Mouse (Mus musculus): ENCODE data around the gene Slc2a5. TPM values are rescaled to one million over a fixed set of nuclear protein-coding genes. Genes with fewer than 3 reads are reported as not detected.
A peak's percentile ranks its signal among the peaks of the same experiment; 100 is the strongest.

Gene Slc2a5
- polyA plus RNA-seq, 1 experiment from 2014 or later, result 1.3 TPM

DNA sequence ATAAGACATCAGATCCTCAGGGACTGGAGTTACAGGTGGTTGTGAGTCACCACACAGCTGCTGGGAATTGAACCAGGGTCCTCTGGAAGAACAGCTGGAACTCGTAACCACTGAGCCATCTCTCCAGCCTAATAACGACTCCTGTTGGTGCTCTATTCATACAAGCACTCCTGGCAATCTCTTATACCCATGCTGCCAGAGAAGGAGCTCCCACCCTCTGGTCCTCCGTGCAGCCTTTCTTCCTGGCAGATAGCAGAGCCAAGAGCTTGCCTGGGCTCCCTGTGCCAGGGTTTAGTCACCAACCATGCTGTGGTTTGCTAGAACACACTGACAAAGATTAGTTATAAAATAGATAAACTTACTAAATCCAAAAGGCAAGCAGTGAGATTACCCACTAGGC, 9.4 kb upstream of the Slc2a5 start:
- no peaks in the 10 kb centered on the region for H3K9me3 ChIP-seq
- H3K4me3 ChIP-seq (replicated peaks), result no peak overlapping the region
- no peaks in the 10 kb centered on the region for H3K27me3 ChIP-seq
- no peak overlapping the region for H3K9ac ChIP-seq
- no peak overlapping the region for H3K27ac ChIP-seq
- H3K36me3 ChIP-seq (replicated peaks), result no peaks in the 10 kb centered on the region
- H3K4me1 ChIP-seq, result peaks cover 5% of the 10 kb centered on the region; the same call in 1 of the 2 replicates
- H3K4me2 ChIP-seq, result no peak overlapping the region
- ATAC-seq (ENCODE audit: low FRiP score), result no peak
- 71% methylated on average over 3 of the region's 3 CpGs for WGBS

DNA sequence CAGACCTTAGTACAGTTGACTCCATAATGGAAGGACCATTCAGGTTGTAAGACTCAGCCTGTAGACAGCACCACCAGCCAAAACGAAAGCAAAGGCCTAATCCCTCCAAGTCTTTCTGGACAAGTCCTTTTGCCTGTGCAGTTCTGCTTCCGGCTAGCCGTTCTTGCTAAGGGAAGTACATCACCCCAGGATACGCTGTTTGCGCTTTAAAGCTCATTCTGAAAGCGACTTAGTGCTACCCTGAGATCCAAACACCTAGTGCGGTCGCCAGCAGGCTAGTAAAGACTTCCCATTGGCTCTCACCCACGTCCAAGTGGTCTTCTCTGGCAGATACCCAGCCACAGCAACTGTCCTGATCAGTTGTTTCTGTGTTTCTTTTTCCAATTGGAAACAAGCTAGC, 8.7 kb upstream of the Slc2a5 start:
- H3K36me3 ChIP-seq (replicated peaks), result no peaks in the 10 kb centered on the region
- H3K4me2 ChIP-seq, result no peak overlapping the region
- ATAC-seq (ENCODE audit: low FRiP score), result no peak
- no peaks in the 10 kb centered on the region for H3K9me3 ChIP-seq
- no peak overlapping the region for H3K9ac ChIP-seq
- no peak overlapping the region for H3K4me3 ChIP-seq (replicated peaks)
- peaks cover 5% of the 10 kb centered on the region; the same call in 1 of the 2 replicates for H3K4me1 ChIP-seq
- H3K27me3 ChIP-seq, result no peaks in the 10 kb centered on the region
- 71% methylated on average over 9 of the region's 9 CpGs for WGBS
- no peak overlapping the region for H3K27ac ChIP-seq

DNA sequence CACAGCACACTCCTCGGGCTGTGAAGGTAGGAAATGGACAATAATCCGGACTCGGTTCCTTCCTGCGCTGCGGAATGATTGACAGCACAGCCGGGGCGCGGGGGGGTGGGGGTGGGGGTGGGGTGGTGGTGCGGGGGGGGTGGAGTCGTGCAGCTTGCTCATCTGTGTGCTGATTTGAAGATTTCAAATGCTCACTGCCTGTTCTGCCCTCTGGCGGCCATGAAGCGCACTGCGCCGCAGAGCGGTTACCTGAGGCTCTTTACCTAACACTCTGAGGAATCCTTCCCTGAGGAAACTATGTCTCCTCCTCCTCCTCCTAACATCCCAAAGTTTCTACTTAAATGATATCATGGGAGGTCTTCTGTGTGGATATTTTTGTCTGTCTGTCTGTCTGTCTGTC, 6.2 kb upstream of the Slc2a5 start:
- Histone ChIP-seq H3K9me3 (no peaks in the 10 kb centered on the region), H3K4me1 (peaks cover 5% of the 10 kb centered on the region; the same call in 1 of the 2 replicates), H3K36me3 (replicated peaks) (no peaks in the 10 kb centered on the region), H3K4me3 (replicated peaks) (no peak overlapping the region; the same call in 1 of the 2 replicates), H3K27me3 (no peaks in the 10 kb centered on the region), H3K27ac (no peak overlapping the region), H3K4me2 (peak overlapping the region; percentile 44), H3K9ac (no peak overlapping the region)
- WGBS, result 6% methylated on average over 15 of the region's 15 CpGs
- peak; percentile 39; the same call in 1 of the 2 replicates for ATAC-seq (ENCODE audit: low FRiP score)

DNA sequence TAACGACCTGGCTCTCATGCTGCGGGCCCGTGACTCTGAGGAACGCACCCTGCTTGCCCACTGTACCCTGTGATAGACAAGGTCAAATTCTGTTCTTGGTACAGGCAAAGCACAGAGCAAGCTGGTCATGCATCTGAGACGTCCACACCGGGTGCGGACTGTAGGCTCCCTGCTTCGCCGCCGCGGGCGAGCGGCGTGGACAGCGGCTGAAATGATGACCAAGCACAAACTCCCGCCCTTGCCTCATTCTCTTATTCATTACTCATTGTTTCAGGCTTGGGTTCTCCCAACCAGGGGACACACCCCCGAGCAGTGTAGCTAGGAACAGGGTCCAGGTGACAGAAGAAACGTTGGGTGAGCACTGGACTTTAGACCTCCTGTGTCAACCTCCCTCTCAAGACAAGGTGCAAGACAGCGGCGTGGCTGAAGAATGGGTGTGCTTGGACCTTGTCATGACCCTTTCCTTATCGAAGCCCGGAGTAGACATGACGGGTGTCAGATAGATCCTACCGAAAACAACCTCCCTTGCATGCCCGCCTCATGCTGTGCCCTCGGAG, 4.5 kb upstream of the Slc2a5 start:
- H3K27me3 ChIP-seq, result no peaks in the 10 kb centered on the region
- no peak overlapping the region for H3K27ac ChIP-seq
- no peak overlapping the region for H3K4me2 ChIP-seq
- no peaks in the 10 kb centered on the region for H3K9me3 ChIP-seq
- H3K36me3 ChIP-seq (replicated peaks), result no peaks in the 10 kb centered on the region
- H3K4me3 ChIP-seq (replicated peaks), result no peak overlapping the region
- ATAC-seq (ENCODE audit: low FRiP score), result no peak
- H3K4me1 ChIP-seq, result peaks cover 12% of the 10 kb centered on the region
- no peak overlapping the region for H3K9ac ChIP-seq
- 93% methylated on average over 26 of the region's 26 CpGs for WGBS

DNA sequence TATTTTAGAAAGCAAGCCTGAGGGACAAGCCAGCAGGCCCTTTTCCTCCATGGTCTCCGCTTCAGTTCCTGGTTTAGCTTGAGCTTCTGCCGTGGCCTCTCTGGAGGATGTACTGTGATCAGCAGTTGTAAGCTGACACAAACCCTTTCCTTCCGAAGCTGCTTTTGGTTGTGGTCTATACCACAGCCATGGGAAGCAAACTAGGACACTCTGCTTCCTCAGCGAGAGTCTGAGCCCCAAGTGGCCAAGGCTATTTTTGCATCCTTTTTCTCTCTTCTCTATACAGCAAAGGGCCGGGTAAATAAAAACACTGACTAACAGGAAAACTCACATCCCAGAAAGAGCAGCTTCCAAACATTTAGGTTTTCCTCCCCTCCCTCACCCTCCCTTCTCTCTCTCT, 1.8 kb upstream of the Slc2a5 start:
- no peak overlapping the region for H3K4me2 ChIP-seq
- no peak overlapping the region for H3K4me3 ChIP-seq (replicated peaks)
- H3K36me3 ChIP-seq (replicated peaks), result no peaks in the 10 kb centered on the region
- WGBS, result 52% methylated on average over 5 of the region's 5 CpGs
- H3K27me3 ChIP-seq, result no peaks in the 10 kb centered on the region
- no peak overlapping the region for H3K9ac ChIP-seq
- no peak overlapping the region for H3K27ac ChIP-seq
- H3K4me1 ChIP-seq, result peaks cover 17% of the 10 kb centered on the region
- no peak for ATAC-seq (ENCODE audit: low FRiP score)
- no peaks in the 10 kb centered on the region for H3K9me3 ChIP-seq

DNA sequence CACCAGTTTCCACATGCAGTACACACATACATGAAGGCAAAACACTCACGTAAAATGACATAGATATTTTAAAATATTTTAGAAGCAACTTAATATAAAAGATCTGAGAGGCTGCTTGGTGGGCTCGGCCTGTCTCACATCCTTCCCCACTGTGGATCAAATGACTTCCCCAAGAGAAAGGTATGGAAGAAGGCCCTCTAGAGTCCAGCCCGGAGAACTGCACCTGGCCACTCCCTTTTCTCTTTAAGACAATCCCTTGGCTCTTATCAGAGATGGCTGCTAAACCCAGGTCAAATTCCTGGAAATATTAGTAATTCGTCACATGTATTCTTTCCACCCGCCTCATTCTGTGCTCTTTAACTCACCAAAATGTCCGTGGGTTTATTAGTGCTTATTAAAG, 920 bp upstream of the Slc2a5 start:
- Histone ChIP-seq H3K27me3 (no peaks in the 10 kb centered on the region), H3K4me2 (no peak overlapping the region), H3K27ac (no peak overlapping the region), H3K9ac (no peak overlapping the region), H3K36me3 (replicated peaks) (no peaks in the 10 kb centered on the region), H3K4me3 (replicated peaks) (no peak overlapping the region), H3K9me3 (no peaks in the 10 kb centered on the region), H3K4me1 (peaks cover 12% of the 10 kb centered on the region)
- no peak for ATAC-seq (ENCODE audit: low FRiP score)
- WGBS, result 62% methylated on average over 6 of the region's 6 CpGs

DNA sequence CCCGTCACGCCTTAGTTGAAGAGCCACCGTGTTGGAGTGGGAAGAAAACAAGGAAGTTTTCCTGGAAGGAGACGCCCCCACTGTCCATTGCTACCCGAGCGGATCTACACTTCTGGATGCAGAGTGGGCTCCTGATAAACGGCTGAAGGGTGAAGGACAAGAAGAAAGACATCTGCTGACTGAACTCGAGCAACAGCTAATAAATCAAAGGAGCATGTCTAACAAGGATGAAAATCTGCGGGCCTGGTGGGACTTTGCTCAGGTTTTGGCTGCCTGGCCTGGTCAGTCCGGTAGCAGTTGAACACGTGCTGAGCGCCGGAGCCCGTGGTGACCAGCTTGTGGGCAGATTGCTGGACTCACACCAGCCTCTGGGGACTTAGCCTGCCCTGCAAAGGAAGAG, 557 bp downstream of the Slc2a5 start:
- Histone ChIP-seq H3K4me1 (peaks cover 12% of the 10 kb centered on the region), H3K9ac (no peak overlapping the region), H3K9me3 (no peaks in the 10 kb centered on the region), H3K27ac (no peak overlapping the region), H3K27me3 (no peaks in the 10 kb centered on the region), H3K4me3 (replicated peaks) (0 out of 2 replicates have a peak overlapping the region, but pooled peaks have one; percentile 14), H3K36me3 (replicated peaks) (no peaks in the 10 kb centered on the region), H3K4me2 (peak overlapping the region; percentile 45)
- WGBS, result 71% methylated on average over 14 of the region's 14 CpGs
- ATAC-seq (ENCODE audit: low FRiP score), result no peak

DNA sequence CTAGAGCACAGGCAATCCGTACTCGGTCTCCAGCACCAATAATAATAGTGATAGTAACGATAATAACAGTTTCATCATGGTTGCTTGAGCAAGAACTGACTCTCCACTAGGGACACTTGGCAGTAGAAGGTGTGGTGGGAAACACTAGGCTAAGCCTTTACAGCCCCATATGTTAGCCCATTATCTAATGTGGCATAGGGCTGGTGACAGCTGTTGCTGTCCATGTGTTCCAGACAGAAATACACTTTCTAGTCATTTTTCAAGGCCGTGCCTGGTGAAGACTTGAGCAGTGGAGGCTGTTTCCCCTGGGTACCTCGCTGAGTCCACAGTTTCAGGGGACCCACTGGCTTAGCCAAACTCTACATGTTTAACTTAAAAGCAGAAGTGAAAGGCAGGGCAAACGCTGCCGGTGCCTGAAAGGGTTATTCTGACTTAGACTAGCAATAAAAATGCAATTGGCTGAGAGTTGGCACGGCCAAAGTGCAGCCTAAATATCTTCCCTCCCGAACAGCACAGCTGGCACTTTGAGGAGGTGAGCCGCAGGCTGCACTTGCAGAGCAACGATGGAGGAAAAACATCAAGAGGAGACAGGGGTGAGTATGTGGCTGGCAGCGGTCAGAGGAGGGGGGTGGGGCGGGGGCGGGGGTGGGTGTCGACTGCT, 1.2 kb downstream of the Slc2a5 start:
- ATAC-seq (ENCODE audit: low FRiP score), result no peak
- H3K27ac ChIP-seq, result no peak overlapping the region
- 65% methylated on average over 15 of the region's 15 CpGs for WGBS

DNA sequence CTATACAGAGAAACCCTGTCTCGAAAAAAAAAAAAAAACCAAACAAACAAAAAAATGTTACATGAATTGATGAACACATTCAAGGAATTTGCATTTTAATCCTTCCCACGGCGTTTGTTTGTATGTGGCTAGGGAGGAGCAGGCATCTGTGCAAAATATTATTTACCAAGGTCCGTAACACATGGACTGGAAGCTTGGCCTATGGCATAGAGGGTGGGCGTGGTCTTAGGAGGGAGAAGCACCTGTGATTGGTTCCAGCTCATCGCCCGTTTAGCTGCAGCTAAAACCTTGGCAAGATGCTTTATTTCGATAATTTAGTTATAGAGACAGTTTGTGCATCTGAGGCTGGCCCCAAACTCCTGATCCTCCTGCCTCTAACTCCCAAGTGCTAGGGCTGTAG, 2.3 kb downstream of the Slc2a5 start:
- Histone ChIP-seq H3K9me3 (no peaks in the 10 kb centered on the region), H3K27me3 (no peaks in the 10 kb centered on the region), H3K27ac (no peak overlapping the region), H3K4me3 (replicated peaks) (no peak overlapping the region), H3K4me2 (no peak overlapping the region), H3K4me1 (peaks cover 12% of the 10 kb centered on the region), H3K9ac (no peak overlapping the region), H3K36me3 (replicated peaks) (no peaks in the 10 kb centered on the region)
- no peak for ATAC-seq (ENCODE audit: low FRiP score)
- WGBS, result 81% methylated on average over 8 of the region's 8 CpGs

More for the DNA sequence above, 1.2 kb downstream of the Slc2a5 start:
- Histone ChIP-seq H3K4me1 (peaks cover 12% of the 10 kb centered on the region), H3K9me3 (no peaks in the 10 kb centered on the region), H3K9ac (no peak overlapping the region), H3K4me3 (replicated peaks) (no peak overlapping the region), H3K36me3 (replicated peaks) (no peaks in the 10 kb centered on the region), H3K4me2 (no peak overlapping the region), H3K27me3 (no peaks in the 10 kb centered on the region)

DNA sequence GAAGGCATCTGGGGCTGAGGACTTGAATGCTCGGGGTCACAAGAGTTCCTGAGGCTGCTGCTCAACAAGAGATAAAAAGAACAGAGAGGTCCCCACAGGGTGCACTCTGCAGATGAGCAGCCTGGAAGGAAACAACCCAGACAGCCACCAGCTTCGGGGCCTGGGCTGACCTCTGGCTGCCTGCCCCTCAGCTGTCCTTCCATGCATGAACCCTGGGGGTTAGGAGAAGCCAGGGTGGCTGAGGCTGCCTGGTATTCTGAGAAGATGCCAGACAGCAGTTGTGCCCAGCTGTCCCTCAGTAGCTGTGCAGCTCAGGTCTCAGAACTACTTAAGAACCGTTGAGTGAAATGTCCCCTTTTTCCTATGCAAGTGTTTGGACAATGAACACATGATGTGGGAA, 3.4 kb downstream of the Slc2a5 start:
- peaks cover 12% of the 10 kb centered on the region for H3K4me1 ChIP-seq
- H3K4me2 ChIP-seq, result no peak overlapping the region
- H3K4me3 ChIP-seq (replicated peaks), result no peak overlapping the region
- H3K27me3 ChIP-seq, result no peaks in the 10 kb centered on the region
- H3K9me3 ChIP-seq, result no peaks in the 10 kb centered on the region
- no peaks in the 10 kb centered on the region for H3K36me3 ChIP-seq (replicated peaks)
- 75% methylated on average over 3 of the region's 3 CpGs for WGBS
- no peak overlapping the region for H3K27ac ChIP-seq
- no peak overlapping the region for H3K9ac ChIP-seq
- no peak for ATAC-seq (ENCODE audit: low FRiP score)

DNA sequence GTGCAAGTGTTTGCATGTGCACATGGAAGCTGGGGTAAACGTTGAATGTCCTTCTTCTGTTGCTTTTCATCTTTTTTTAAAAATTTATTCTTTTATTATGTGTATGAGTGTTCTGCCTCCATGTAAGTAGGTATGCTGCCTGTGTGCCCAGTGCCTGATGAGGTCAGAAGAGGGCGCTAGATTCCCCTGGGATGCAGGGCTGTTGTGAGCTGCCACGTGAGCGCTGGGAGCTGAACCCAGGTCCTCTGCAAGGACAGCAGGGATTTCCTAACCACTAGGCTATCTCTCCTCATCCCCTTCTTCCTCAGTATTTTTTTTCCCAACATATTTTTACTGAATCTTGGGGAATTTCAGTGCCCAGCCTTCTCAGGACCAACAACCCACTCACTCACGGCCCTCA, 7.3 kb downstream of the Slc2a5 start:
- H3K27ac ChIP-seq, result no peak overlapping the region
- no peak overlapping the region for H3K4me3 ChIP-seq (replicated peaks)
- no peak for ATAC-seq (ENCODE audit: low FRiP score)
- H3K36me3 ChIP-seq (replicated peaks), result no peaks in the 10 kb centered on the region
- no peak overlapping the region for H3K4me2 ChIP-seq
- peaks cover 4% of the 10 kb centered on the region for H3K4me1 ChIP-seq
- H3K9me3 ChIP-seq, result no peaks in the 10 kb centered on the region
- H3K27me3 ChIP-seq, result no peaks in the 10 kb centered on the region
- 94% methylated on average over 5 of the region's 5 CpGs for WGBS
- H3K9ac ChIP-seq, result no peak overlapping the region

DNA sequence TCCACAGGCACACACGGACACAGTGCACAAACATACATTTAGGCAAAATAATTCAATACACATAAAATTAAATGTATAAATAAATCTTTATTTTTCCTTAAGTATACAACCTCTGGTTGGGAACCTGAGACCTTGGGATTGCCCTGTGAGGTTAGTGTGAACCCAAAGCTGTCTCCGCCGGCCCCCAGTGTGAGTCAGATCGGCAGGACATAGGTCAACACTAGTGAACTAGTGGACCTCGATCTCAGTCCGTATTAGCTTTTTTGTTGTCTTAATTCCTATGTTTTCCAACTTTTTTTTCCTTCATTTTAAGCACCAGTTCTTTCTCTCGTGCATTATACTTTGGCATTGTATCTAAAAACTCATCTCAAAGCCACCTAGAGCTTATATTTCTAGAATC, 8.8 kb downstream of the Slc2a5 start:
- Histone ChIP-seq H3K9me3 (no peaks in the 10 kb centered on the region), H3K4me2 (no peak overlapping the region), H3K4me1 (peaks cover 10% of the 10 kb centered on the region), H3K27ac (no peak overlapping the region), H3K4me3 (replicated peaks) (no peak overlapping the region), H3K9ac (no peak overlapping the region), H3K27me3 (peaks cover 4% of the 10 kb centered on the region; the same call in 1 of the 2 replicates), H3K36me3 (replicated peaks) (no peaks in the 10 kb centered on the region)
- no peak for ATAC-seq (ENCODE audit: low FRiP score)
- WGBS, result 96% methylated on average over 7 of the region's 7 CpGs

DNA sequence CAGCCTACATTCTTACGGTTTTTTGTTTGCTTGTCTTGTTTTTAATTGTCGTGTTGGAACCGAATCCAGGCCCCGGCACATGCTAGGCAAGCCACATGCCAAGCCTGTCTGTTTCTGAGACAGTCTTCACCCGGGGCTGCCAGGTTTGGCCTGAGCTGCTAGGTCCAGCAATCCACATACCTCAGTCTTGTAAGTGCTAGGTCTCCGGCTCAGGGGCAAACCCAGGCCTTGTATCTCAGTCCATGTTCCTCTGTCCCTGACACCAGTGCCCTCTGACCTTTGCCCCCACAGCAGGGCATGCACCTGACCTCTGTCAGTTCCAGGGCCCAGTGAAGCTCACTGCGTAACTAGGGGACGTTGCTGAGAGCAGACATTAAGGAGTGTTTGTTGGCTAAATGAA, 9.5 kb downstream of the Slc2a5 start:
- Histone ChIP-seq H3K9me3 (no peaks in the 10 kb centered on the region), H3K9ac (no peak overlapping the region), H3K4me3 (replicated peaks) (no peak overlapping the region), H3K4me2 (no peak overlapping the region), H3K4me1 (peaks cover 13% of the 10 kb centered on the region), H3K27ac (no peak overlapping the region), H3K27me3 (peaks cover 9% of the 10 kb centered on the region; the same call in 1 of the 2 replicates), H3K36me3 (replicated peaks) (no peaks in the 10 kb centered on the region)
- 62% methylated on average over 8 of the region's 8 CpGs for WGBS
- ATAC-seq (ENCODE audit: low FRiP score), result no peak
